Mouse (Mus musculus): ENCODE measurements around the gene Phlda3. TPM values are rescaled to one million over a fixed set of nuclear protein-coding genes. Genes with fewer than 3 reads are reported as not detected.

Phlda3 gene
- total RNA-seq, 2 experiments from 2014 or later, result 19.7 to 21.4 TPM

GRCm38 (mm10) chr1:135757287-135757686 is 8.6 kb upstream of the Phlda3 start:
- DNase-seq (ENCODE audit: low spot score in 2 of 2), result no peak

GRCm38 (mm10) chr1:135759685-135760084 is 6.2 kb upstream of the Phlda3 start:
- no peak for DNase-seq (ENCODE audit: low spot score in 2 of 2)

GRCm38 (mm10) chr1:135760216-135760615 is 5.7 kb upstream of the Phlda3 start:
- DNase-seq (ENCODE audit: low spot score in 2 of 2), result no peak

GRCm38 (mm10) chr1:135761728-135762127 is 4.2 kb upstream of the Phlda3 start:
- DNase-seq (ENCODE audit: low spot score in 2 of 2), result no peak

DNA sequence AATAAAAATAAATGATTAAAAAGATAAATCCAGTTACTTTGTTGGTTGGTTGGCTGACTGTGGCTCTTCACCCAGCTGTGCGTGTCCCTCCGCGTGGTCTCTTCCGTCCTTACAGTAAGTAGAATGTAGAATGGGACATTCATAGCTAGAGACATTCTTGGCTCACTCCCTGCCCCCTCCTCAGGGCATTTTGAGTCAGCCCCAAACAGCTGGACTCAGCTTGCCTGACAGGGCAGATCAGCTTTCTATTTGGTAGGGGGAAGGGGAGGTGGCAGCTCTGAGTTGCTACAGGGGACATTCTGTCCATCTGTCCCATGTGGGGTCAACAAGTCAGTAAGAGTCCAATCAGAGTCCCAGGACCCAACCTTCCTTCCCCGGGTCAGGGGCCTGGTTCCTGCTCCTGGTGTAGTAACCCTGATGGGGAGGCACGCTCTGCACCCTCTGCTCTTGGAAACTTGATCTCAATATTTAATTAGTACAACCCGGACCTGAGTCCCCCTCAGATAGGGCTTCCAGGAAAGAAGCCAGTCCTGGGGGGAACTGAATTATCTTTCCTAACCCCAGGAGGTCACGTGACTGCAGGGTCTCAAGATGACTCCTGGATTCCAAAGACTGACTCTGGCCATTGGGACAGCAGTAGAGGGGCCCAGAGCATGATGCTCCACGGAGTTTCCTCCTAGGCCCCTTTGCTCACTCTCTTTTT is 2.3 kb upstream of the Phlda3 start:
- no peak for DNase-seq (ENCODE audit: low spot score in 2 of 2)

- no peak for DNase-seq (ENCODE audit: low spot score in 2 of 2)
Measured at GRCm38 (mm10) chr1:135764206-135764528, 1.8 kb upstream of the Phlda3 start.

- no peak for DNase-seq (ENCODE audit: low spot score in 2 of 2)
Measured at GRCm38 (mm10) chr1:135766592-135767306, 830 bp downstream of the Phlda3 start.

DNA sequence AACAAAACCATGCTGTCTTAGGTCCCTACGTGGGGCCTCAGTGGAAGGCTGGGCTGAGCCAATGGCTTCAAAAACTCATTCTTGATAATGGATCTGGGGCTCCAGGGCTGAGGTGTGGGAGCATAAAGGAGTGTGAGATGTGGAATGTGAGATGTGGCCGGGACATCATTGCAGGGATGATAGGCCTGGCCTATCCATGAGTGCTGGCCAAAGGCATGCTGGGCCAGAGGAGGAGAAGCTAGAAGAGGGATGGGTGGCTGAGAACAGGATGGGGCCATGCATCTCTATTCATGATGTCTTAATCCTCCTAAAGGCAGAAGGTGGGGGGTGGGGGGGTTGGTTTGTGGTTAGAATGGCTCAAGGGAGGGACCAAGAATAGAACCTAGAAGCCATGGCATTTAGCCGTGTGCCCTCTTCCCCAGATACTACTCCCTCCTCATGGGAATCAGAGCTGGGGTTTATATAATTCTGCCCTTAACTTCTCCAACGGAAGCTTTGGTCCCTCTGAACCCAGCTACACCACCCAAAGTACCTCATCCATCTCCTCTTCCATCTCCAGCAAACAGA is 1.5 kb downstream of the Phlda3 start:
- no peak for DNase-seq (ENCODE audit: low spot score in 2 of 2)

- no peak for DNase-seq (ENCODE audit: low spot score in 2 of 2)
Measured at GRCm38 (mm10) chr1:135768400-135768799, 2.5 kb downstream of the Phlda3 start.

GRCm38 (mm10) chr1:135770237-135770636 is 4.3 kb downstream of the Phlda3 start:
- DNase-seq (ENCODE audit: low spot score in 2 of 2), result no peak

GRCm38 (mm10) chr1:135770896-135771572 is 5.1 kb downstream of the Phlda3 start:
- no peak for DNase-seq (ENCODE audit: low spot score in 2 of 2)

DNA sequence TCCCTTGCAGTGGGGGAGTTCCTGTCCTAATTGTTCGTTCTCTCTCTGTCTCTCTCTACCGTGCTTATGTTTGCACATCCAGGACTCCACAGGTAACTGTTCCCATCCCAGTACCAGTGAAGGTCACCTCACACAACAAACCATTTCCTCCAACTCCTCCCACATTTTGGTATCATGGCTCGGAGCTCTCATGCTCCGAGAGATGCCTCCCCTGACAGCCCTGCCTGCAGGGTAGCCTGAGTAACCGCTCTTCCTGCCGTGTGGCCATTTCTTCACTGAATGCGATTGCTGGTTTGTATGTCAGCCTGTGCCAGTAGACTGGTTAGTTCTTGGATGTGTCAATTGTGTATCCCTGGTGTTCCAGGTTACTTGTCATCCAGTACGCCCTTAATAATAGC is 5.7 kb downstream of the Phlda3 start:
- DNase-seq (ENCODE audit: low spot score in 2 of 2), result no peak

DNA sequence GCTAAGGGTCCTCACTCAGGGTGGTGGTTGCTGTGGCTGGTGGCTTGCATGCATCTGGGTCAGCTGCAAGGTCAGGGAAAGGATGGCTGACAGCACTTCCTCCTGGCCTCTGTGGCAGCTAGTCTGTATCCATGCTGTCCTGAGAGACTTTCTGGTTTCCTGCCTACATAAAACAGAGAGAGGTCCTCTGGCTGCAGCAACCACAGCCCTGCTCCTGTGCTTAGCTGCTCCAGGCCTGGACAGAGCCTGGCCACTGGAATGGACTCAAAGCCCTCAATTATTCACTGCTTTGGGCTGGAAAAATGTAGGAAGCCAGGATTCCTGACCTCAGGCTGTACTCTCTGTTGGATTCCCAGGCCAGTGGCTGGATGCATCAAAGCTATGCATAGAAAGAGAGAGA is 10.7 kb downstream of the Phlda3 start:
- DNase-seq (ENCODE audit: low spot score in 2 of 2), result no peak

- no peak for DNase-seq (ENCODE audit: low spot score in 2 of 2)
Measured at GRCm38 (mm10) chr1:135777046-135777445, 11.1 kb downstream of the Phlda3 start.

- peak in 1 of 2 experiments; percentile 21 for DNase-seq (ENCODE audit: low spot score in 2 of 2)
Measured at GRCm38 (mm10) chr1:135778780-135779535, 13.0 kb downstream of the Phlda3 start, which contains the start of gene Tnni1. TSS of gene Tnni1 (plus strand) at chr1:135779434.

DNA sequence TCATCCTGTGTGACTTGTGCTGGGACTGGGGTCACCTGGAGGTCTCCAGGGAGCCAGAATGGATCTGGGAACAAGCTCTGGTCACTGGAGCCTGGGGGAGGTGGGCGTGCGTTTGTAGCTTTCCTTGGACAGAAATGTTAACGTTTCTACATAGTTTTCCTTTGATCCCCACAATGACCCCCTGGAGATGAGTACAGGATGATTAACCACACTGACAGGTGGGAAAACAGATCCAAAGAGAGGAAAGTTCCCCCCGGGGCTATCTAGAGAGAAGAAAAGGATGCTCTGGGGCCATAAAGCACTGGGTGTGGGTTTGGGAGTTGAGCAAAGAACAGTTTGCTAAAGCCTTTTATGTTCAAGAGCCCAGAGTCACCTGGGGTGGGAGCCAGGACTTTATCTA is 14.7 kb downstream of the Phlda3 start:
- DNase-seq (ENCODE audit: low spot score in 2 of 2), result no peak

DNA sequence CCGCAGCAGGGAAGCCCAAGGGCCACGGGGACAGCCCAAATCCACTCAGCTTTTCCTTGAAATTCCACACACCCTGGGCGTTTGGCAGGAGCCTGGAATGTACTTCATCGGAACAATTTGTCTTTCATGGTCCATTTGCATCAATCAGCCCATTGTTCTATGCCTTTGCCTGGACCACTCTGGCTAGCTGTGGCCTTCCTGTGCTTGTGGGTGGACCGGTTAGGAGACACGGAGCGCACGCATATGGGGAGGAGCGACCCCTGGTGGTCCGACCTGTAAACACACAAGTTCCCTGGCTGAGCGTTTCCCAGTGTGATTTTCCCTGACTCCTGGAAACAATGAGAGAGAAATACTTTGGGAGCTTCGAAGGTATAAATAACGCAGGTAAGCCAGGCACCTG is 15.3 kb downstream of the Phlda3 start:
- DNase-seq (ENCODE audit: low spot score in 2 of 2), result peak; percentile 62 to 71

GRCm38 (mm10) chr1:135782816-135783215 is 16.9 kb downstream of the Phlda3 start:
- DNase-seq (ENCODE audit: low spot score in 2 of 2), result no peak

- peak; percentile 66 to 83 for DNase-seq (ENCODE audit: low spot score in 2 of 2)
Measured at GRCm38 (mm10) chr1:135787799-135788198, 21.9 kb downstream of the Phlda3 start.

GRCm38 (mm10) chr1:135788708-135789107 is 22.8 kb downstream of the Phlda3 start:
- DNase-seq (ENCODE audit: low spot score in 2 of 2), result peak in 1 of 2 experiments; percentile 32

DNA sequence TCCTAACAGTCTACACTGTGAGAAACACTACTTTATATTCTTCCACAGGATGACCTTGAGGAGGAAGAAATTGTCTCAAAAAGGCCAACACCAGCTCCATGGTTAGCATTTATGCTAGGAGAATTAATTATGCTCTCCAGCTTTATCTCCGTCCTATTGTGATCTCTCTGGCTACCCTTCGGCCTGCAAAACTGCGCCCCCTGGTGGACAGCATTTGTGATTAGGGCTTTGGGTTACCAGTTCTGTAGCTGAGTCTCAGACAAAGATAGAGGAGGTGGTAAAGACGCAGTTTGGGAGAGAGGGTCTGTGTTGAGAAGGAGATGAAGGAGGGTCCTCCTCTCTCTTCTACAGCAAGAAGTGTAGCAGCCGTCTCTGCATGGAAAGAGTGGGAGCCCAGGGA is 23.9 kb downstream of the Phlda3 start:
- peak; percentile 80 to 83 for DNase-seq (ENCODE audit: low spot score in 2 of 2)

Measured in left cerebral cortex, adult 18-20 months (tissue).